Mouse (Mus musculus): ENCODE data around the gene Pla2g4d. TPM values are rescaled to one million over a fixed set of nuclear protein-coding genes. Genes with fewer than 3 reads are reported as not detected.
A peak's percentile ranks its signal among the peaks of the same experiment; 100 is the strongest.

Pla2g4d gene
- polyA plus RNA-seq, 1 experiment from 2014 or later, result 0.05 TPM

- H3K4me1 ChIP-seq (ENCODE audit: control insufficient read depth in 2 of 2, insufficient read depth in 2 of 2, low read length in 2 of 2), result no peaks in the 10 kb centered on the region
- H3K27ac ChIP-seq (replicated peaks in 1 of 2; ENCODE audit: control insufficient read depth in 1 of 2, insufficient read depth in 1 of 2, low read depth in 2 of 2, low read length in 2 of 2), result no peak overlapping the region
- H3K4me2 ChIP-seq (ENCODE audit: low read length), result no peak overlapping the region
- WGBS, result 70% methylated on average over 3 of the region's 3 CpGs
- no peaks in the 10 kb centered on the region for H3K36me3 ChIP-seq (ENCODE audit: control insufficient read depth, insufficient read depth, low read length)
- no peak overlapping the region for H3K9ac ChIP-seq (ENCODE audit: low read length)
- H3K4me3 ChIP-seq (ENCODE audit: control insufficient read depth in 1 of 2, insufficient read depth in 1 of 2, low read depth in 1 of 2, low read length in 2 of 2), result no peak overlapping the region
- no peaks in the 10 kb centered on the region for H3K27me3 ChIP-seq (ENCODE audit: control insufficient read depth, insufficient read depth, low read length)
- H3K9me3 ChIP-seq (ENCODE audit: control insufficient read depth, low read length), result no peaks in the 10 kb centered on the region; the same call in 1 of the 2 replicates
- no peak for ATAC-seq (ENCODE audit: insufficient number of reproducible peaks, insufficient read depth, low FRiP score, low read depth)
These were observed 27.7 kb downstream of the Pla2g4d start for GRCm38 (mm10) chr2:120261346-120261745.

- Histone ChIP-seq H3K9me3 (ENCODE audit: control insufficient read depth, low read length) (no peaks in the 10 kb centered on the region; the same call in 1 of the 2 replicates), H3K27ac (replicated peaks in 1 of 2; ENCODE audit: control insufficient read depth in 1 of 2, insufficient read depth in 1 of 2, low read depth in 2 of 2, low read length in 2 of 2) (no peak overlapping the region), H3K36me3 (ENCODE audit: control insufficient read depth, insufficient read depth, low read length) (no peaks in the 10 kb centered on the region), H3K4me2 (ENCODE audit: low read length) (no peak overlapping the region), H3K4me3 (ENCODE audit: control insufficient read depth in 1 of 2, insufficient read depth in 1 of 2, low read depth in 1 of 2, low read length in 2 of 2) (no peak overlapping the region), H3K4me1 (ENCODE audit: control insufficient read depth in 2 of 2, insufficient read depth in 2 of 2, low read length in 2 of 2) (no peaks in the 10 kb centered on the region), H3K9ac (ENCODE audit: low read length) (no peak overlapping the region), H3K27me3 (ENCODE audit: control insufficient read depth, insufficient read depth, low read length) (no peaks in the 10 kb centered on the region)
- ATAC-seq (ENCODE audit: insufficient number of reproducible peaks, insufficient read depth, low FRiP score, low read depth), result no peak
These were observed 32.7 kb downstream of the Pla2g4d start for GRCm38 (mm10) chr2:120256259-120256658.

DNA sequence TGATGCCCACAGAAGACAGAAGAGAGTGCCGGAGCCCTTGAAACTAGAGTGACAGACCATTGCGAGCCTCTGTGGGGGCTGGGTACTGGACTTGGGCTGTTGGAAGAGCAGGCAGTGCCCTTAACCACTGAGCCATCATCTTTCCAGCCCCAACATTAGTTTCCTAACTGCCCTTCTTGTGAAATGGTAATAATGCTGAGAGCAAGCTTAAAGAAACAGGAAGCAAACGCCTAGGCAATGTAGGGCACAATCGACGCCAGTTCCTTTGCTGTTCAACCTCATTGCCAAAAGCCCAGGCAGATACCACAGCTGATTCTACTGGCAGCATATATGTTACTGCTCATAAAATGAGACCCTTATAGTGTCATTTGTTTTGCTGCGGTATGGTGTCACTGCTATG lies 36.4 kb downstream of the Pla2g4d start:
- 82% methylated on average over 6 of the region's 6 CpGs for whole genome bisulfite sequencing
- ATAC-seq (ENCODE audit: insufficient number of reproducible peaks, insufficient read depth, low FRiP score, low read depth), result no peak
- Histone ChIP-seq H3K27ac (replicated peaks in 1 of 2; ENCODE audit: control insufficient read depth in 1 of 2, insufficient read depth in 1 of 2, low read depth in 2 of 2, low read length in 2 of 2) (no peak overlapping the region), H3K4me1 (ENCODE audit: control insufficient read depth in 2 of 2, insufficient read depth in 2 of 2, low read length in 2 of 2) (no peaks in the 10 kb centered on the region), H3K9me3 (ENCODE audit: control insufficient read depth, low read length) (no peaks in the 10 kb centered on the region; the same call in 1 of the 2 replicates), H3K4me2 (ENCODE audit: low read length) (no peak overlapping the region), H3K36me3 (ENCODE audit: control insufficient read depth, insufficient read depth, low read length) (no peaks in the 10 kb centered on the region), H3K9ac (ENCODE audit: low read length) (no peak overlapping the region), H3K4me3 (ENCODE audit: control insufficient read depth in 1 of 2, insufficient read depth in 1 of 2, low read depth in 1 of 2, low read length in 2 of 2) (no peak overlapping the region), H3K27me3 (ENCODE audit: control insufficient read depth, insufficient read depth, low read length) (no peaks in the 10 kb centered on the region)

- ATAC-seq (ENCODE audit: insufficient number of reproducible peaks, insufficient read depth, low FRiP score, low read depth), result no peak
- peak overlapping the region; percentile 73 for H3K9ac ChIP-seq (ENCODE audit: low read length)
- peak overlapping the region; percentile 69 to 82 for H3K27ac ChIP-seq (replicated peaks in 1 of 2; ENCODE audit: control insufficient read depth in 1 of 2, insufficient read depth in 1 of 2, low read depth in 2 of 2, low read length in 2 of 2)
- peak overlapping the region; percentile 50 to 53 for H3K4me3 ChIP-seq (ENCODE audit: control insufficient read depth in 1 of 2, insufficient read depth in 1 of 2, low read depth in 1 of 2, low read length in 2 of 2)
- H3K36me3 ChIP-seq (ENCODE audit: control insufficient read depth, insufficient read depth, low read length), result no peaks in the 10 kb centered on the region
- peak overlapping the region; percentile 66 for H3K4me2 ChIP-seq (ENCODE audit: low read length)
- peaks cover 6 to 11% of the 10 kb centered on the region in 2 experiments; a peak in 2 of 4 replicates for H3K4me1 ChIP-seq (ENCODE audit: control insufficient read depth in 2 of 2, insufficient read depth in 2 of 2, low read length in 2 of 2)
- H3K27me3 ChIP-seq (ENCODE audit: control insufficient read depth, insufficient read depth, low read length), result no peaks in the 10 kb centered on the region
- H3K9me3 ChIP-seq (ENCODE audit: control insufficient read depth, low read length), result no peaks in the 10 kb centered on the region
- WGBS, result 16% methylated on average over 9 of the region's 9 CpGs
These were observed 43.5 kb downstream of the Pla2g4d start for GRCm38 (mm10) chr2:120245421-120246016.

- ATAC-seq (ENCODE audit: insufficient number of reproducible peaks, insufficient read depth, low FRiP score, low read depth), result peak; percentile 40; the same call in 1 of the 2 replicates
- H3K9me3 ChIP-seq (ENCODE audit: control insufficient read depth, low read length), result no peaks in the 10 kb centered on the region
- peak within 1 kb of the TSS; percentile 50 to 53 for H3K4me3 ChIP-seq (ENCODE audit: control insufficient read depth in 1 of 2, insufficient read depth in 1 of 2, low read depth in 1 of 2, low read length in 2 of 2)
- peak within 1 kb of the TSS; percentile 66 for H3K4me2 ChIP-seq (ENCODE audit: low read length)
- H3K27me3 ChIP-seq (ENCODE audit: control insufficient read depth, insufficient read depth, low read length), result no peaks in the 10 kb centered on the region
- no peaks in the 10 kb centered on the region for H3K36me3 ChIP-seq (ENCODE audit: control insufficient read depth, insufficient read depth, low read length)
- peaks cover 6 to 11% of the 10 kb centered on the region in 2 experiments; a peak in 2 of 4 replicates for H3K4me1 ChIP-seq (ENCODE audit: control insufficient read depth in 2 of 2, insufficient read depth in 2 of 2, low read length in 2 of 2)
- H3K27ac ChIP-seq (replicated peaks in 1 of 2; ENCODE audit: control insufficient read depth in 1 of 2, insufficient read depth in 1 of 2, low read depth in 2 of 2, low read length in 2 of 2), result peak within 1 kb of the TSS; percentile 69 to 82
- 2% methylated on average over 27 of the region's 27 CpGs for WGBS
- peak within 1 kb of the TSS; percentile 73 for H3K9ac ChIP-seq (ENCODE audit: low read length)
These were observed 44.1 kb downstream of the Pla2g4d start, which contains the start of gene Pla2g4e for GRCm38 (mm10) chr2:120244679-120245420. Gene Pla2g4e, minus strand, starts transcription at chr2:120245335.

DNA sequence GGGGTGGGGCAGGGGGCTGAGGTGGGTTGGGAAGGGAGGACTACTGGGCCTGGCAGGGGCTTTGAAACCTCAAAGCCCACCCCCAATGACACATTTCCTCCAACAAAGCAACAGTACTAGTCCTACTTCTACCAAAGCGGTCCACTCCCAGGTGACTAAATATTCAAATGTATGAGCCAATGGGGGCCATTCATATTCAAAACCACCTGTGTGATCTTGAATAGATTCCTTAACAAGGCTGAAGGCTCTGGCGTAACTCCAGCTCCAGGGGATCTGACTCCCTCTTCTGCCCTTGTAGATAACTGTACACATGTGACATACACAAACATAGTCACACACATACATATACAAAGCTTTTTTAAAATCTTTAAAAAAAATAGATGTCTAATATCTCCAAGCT lies 45.0 kb downstream of the Pla2g4d start:
- Histone ChIP-seq H3K36me3 (ENCODE audit: control insufficient read depth, insufficient read depth, low read length) (no peaks in the 10 kb centered on the region), H3K9me3 (ENCODE audit: control insufficient read depth, low read length) (no peaks in the 10 kb centered on the region), H3K27me3 (ENCODE audit: control insufficient read depth, insufficient read depth, low read length) (no peaks in the 10 kb centered on the region), H3K27ac (replicated peaks in 1 of 2; ENCODE audit: control insufficient read depth in 1 of 2, insufficient read depth in 1 of 2, low read depth in 2 of 2, low read length in 2 of 2) (no peak overlapping the region), H3K9ac (ENCODE audit: low read length) (no peak overlapping the region), H3K4me2 (ENCODE audit: low read length) (peak overlapping the region; percentile 66), H3K4me1 (ENCODE audit: control insufficient read depth in 2 of 2, insufficient read depth in 2 of 2, low read length in 2 of 2) (peaks cover 6 to 11% of the 10 kb centered on the region in 2 experiments; a peak in 2 of 4 replicates), H3K4me3 (ENCODE audit: control insufficient read depth in 1 of 2, insufficient read depth in 1 of 2, low read depth in 1 of 2, low read length in 2 of 2) (peak overlapping the region in 1 of 2 experiments; percentile 50; a peak in 3 of 4 replicates)
- no peak for ATAC-seq (ENCODE audit: insufficient number of reproducible peaks, insufficient read depth, low FRiP score, low read depth)
- 82% methylated on average over 2 of the region's 2 CpGs for WGBS

- Histone ChIP-seq H3K9me3 (ENCODE audit: control insufficient read depth, low read length) (no peaks in the 10 kb centered on the region), H3K36me3 (ENCODE audit: control insufficient read depth, insufficient read depth, low read length) (no peaks in the 10 kb centered on the region), H3K4me3 (ENCODE audit: control insufficient read depth in 1 of 2, insufficient read depth in 1 of 2, low read depth in 1 of 2, low read length in 2 of 2) (no peak overlapping the region), H3K9ac (ENCODE audit: low read length) (no peak overlapping the region), H3K27me3 (ENCODE audit: control insufficient read depth, insufficient read depth, low read length) (no peaks in the 10 kb centered on the region), H3K4me1 (ENCODE audit: control insufficient read depth in 2 of 2, insufficient read depth in 2 of 2, low read length in 2 of 2) (peaks cover 6 to 11% of the 10 kb centered on the region in 2 experiments; a peak in 2 of 4 replicates), H3K4me2 (ENCODE audit: low read length) (peak overlapping the region; percentile 66), H3K27ac (replicated peaks in 1 of 2; ENCODE audit: control insufficient read depth in 1 of 2, insufficient read depth in 1 of 2, low read depth in 2 of 2, low read length in 2 of 2) (no peak overlapping the region)
- ATAC-seq (ENCODE audit: insufficient number of reproducible peaks, insufficient read depth, low FRiP score, low read depth), result no peak
- 79% methylated on average over 5 of the region's 5 CpGs for WGBS
These were observed 46.1 kb downstream of the Pla2g4d start for GRCm38 (mm10) chr2:120242791-120243467.

Data from heart, embryonic 14.5 days (tissue).